Mouse (Mus musculus) embryonic facial prominence, embryonic 15.5 days (tissue): ENCODE measurements around the gene Gm13199. TPM values are rescaled to one million over a fixed set of nuclear protein-coding genes. Genes with fewer than 3 reads are reported as not detected.

ENCODE experiments used
- ATAC-seq: fragments of 200-750 bp; cut with Nextera tagmentation; 2 replicates; pipeline ENCODE4 v1.8.0; 2017; ENCODE audit warnings: low read depth, moderate TSS enrichment; ENCODE audit not compliant: insufficient number of reproducible peaks, low FRiP score, low TSS enrichment
- H3K27ac ChIP-seq: fragments of 300-500 bp; sonication (generic); replicated peaks from 2 replicates; pipeline ENCODE4 v1.5.1; 2015; ENCODE audit warnings: mild to moderate bottlenecking, inconsistent platforms
- H3K27me3 ChIP-seq: fragments of 300-500 bp; sonication (generic); 2 replicates; pipeline ENCODE4 v1.6.1; 2015; ENCODE audit warnings: inconsistent platforms
- H3K36me3 ChIP-seq: fragments of 300-500 bp; sonication (generic); 2 replicates; pipeline ENCODE4 v1.6.1; 2015; ENCODE audit warnings: mild to moderate bottlenecking, inconsistent platforms
- H3K4me1 ChIP-seq: fragments of 300-500 bp; sonication (generic); 2 replicates; pipeline ENCODE4 v1.6.1; 2015; ENCODE audit warnings: inconsistent platforms
- H3K4me2 ChIP-seq: fragments of 300-500 bp; sonication (generic); replicated peaks from 2 replicates; pipeline ENCODE4 v1.6.1; 2015; ENCODE audit warnings: mild to moderate bottlenecking, inconsistent platforms
- H3K4me3 ChIP-seq: fragments of 300-500 bp; sonication (generic); replicated peaks from 2 replicates; pipeline ENCODE4 v1.5.1; 2015; ENCODE audit warnings: mild to moderate bottlenecking, inconsistent platforms
- H3K9ac ChIP-seq: fragments of 300-500 bp; sonication (generic); 2 replicates; pipeline ENCODE4 v1.6.1; 2015; ENCODE audit warnings: inconsistent platforms
- H3K9me3 ChIP-seq: fragments of 300-500 bp; sonication (generic); replicated peaks from 2 replicates; pipeline ENCODE4 v1.6.1; 2016; ENCODE audit warnings: inconsistent platforms
- WGBS: fragments of 180-500 bp; shearing (Covaris S2); methylation state at CpG from one replicate; pipeline ENCODE4 v1.1.7; 2015; 5-methylcytosine and 5-hydroxymethylcytosine counted together
- polyA plus RNA-seq: library from polyadenylated mRNA; unstranded; fragments of >200 nt; fragmentation: Nextera tagmentation; extraction: Ambion mirVana; gene quantifications from 2 replicates; pipeline ENCODE4 v1.2.1, GENCODE M21; 2015

Gm13199 gene
- polyA plus RNA-seq, result 1.1 and 1.2 TPM in 2 replicates

DNA sequence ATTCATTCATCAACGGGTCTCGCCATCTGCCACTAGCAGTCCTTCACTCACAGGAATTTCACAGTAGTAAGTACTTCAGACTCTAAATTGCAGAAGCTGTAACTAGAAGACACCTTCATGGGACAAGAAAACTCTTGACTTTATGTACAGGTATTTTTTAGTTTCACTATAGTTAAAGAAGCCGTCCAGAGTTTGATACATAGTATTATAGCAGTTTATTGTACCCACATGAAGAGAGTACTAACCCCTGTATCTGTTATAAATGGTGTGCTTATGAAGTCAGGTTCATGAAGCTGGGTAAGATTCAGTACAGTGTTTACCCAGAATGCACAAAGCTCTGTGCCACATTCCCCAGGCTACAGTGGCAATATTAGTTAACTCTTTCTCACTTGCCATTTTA lies at the start of gene Gm13199:
TSS of gene Gm13199 (minus strand) at position 101 of the 400 bp plus-strand sequence.
- no peak within 1 kb of the TSS for H3K27ac ChIP-seq
- no peaks in the 10 kb centered on the region for H3K27me3 ChIP-seq
- H3K36me3 ChIP-seq, result peaks cover 50% of the 10 kb centered on the region
- H3K4me2 ChIP-seq, result no peak within 1 kb of the TSS
- no peaks in the 10 kb centered on the region for H3K4me1 ChIP-seq
- 96% methylated on average over 3 of the region's 3 CpGs for WGBS
- H3K9ac ChIP-seq, result no peak within 1 kb of the TSS
- ATAC-seq, result no peak
- no peaks in the 10 kb centered on the region for H3K9me3 ChIP-seq
- no peak within 1 kb of the TSS for H3K4me3 ChIP-seq

GRCm38 (mm10) chr2:5911282-5911965 lies 48.7 kb upstream of the Gm13199 start:
- H3K4me1 ChIP-seq, result no peaks in the 10 kb centered on the region
- WGBS, result 41% methylated on average over 16 of the region's 16 CpGs
- no peak for ATAC-seq
- no peak overlapping the region for H3K9ac ChIP-seq
- H3K27ac ChIP-seq, result no peak overlapping the region
- H3K27me3 ChIP-seq, result no peaks in the 10 kb centered on the region
- no peaks in the 10 kb centered on the region for H3K9me3 ChIP-seq
- no peak overlapping the region for H3K4me2 ChIP-seq
- 0 out of 2 replicates have a peak, but pooled peaks cover 6% of the 10 kb centered on the region for H3K36me3 ChIP-seq
- H3K4me3 ChIP-seq, result no peak overlapping the region

DNA sequence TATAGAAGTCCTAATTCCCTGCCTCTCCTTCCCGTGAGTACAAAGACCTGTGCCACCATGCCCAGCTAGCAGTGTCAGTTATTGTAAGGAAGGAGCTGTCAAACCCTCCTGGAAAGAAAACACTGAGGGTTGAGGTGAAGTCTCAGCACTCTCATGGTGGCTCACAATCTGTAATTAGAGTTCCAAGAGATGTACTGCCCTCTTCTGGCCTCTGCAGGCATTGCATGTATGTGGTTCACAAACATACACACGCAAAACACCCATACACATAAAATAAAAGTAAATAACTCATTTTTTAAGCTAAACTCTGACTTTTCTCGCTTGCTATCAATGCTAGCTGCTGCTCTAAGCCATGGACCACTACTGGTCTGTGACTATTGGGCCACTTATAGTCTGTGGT lies 43.9 kb upstream of the Gm13199 start:
- Histone ChIP-seq H3K9ac (no peak overlapping the region), H3K27me3 (no peaks in the 10 kb centered on the region), H3K36me3 (peaks cover 14% of the 10 kb centered on the region), H3K4me1 (no peaks in the 10 kb centered on the region), H3K9me3 (no peaks in the 10 kb centered on the region), H3K4me2 (no peak overlapping the region), H3K27ac (no peak overlapping the region), H3K4me3 (no peak overlapping the region)
- WGBS, result 54% methylated on average over 3 of the region's 3 CpGs
- no peak for ATAC-seq

- Histone ChIP-seq H3K9ac (no peak overlapping the region), H3K4me1 (no peaks in the 10 kb centered on the region), H3K27me3 (no peaks in the 10 kb centered on the region), H3K27ac (no peak overlapping the region), H3K9me3 (no peaks in the 10 kb centered on the region), H3K36me3 (peaks cover 14% of the 10 kb centered on the region), H3K4me2 (no peak overlapping the region), H3K4me3 (no peak overlapping the region)
- WGBS, result 30% methylated on average over 5 of the region's 5 CpGs
- ATAC-seq, result no peak
These were observed 43.4 kb upstream of the Gm13199 start for GRCm38 (mm10) chr2:5906092-5906491.

DNA sequence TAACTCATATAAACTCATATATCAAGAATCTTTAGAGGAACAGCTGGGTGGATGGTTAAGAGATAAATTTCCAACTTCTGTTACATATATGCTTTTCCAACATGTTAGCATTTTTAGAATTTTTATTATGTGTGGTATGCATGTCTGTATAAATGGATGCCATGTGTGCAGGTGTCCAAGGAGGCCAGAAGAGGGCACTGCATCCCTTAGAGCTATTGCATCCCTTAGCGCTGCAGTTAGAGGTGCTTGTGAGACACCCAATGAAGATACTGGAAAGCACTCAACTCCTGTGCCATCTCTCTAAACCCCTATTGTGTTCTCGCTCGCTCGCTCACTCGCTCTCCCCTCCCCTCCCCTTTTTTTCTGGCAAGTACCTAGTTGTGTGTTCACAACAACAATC lies 37.4 kb upstream of the Gm13199 start:
- Histone ChIP-seq H3K9me3 (no peaks in the 10 kb centered on the region), H3K4me1 (no peaks in the 10 kb centered on the region; the same call in 1 of the 2 replicates), H3K4me2 (no peak overlapping the region), H3K27me3 (no peaks in the 10 kb centered on the region), H3K36me3 (peaks cover 22% of the 10 kb centered on the region), H3K27ac (no peak overlapping the region), H3K4me3 (no peak overlapping the region), H3K9ac (no peak overlapping the region)
- WGBS, result 63% methylated on average over 5 of the region's 5 CpGs
- ATAC-seq, result no peak

DNA sequence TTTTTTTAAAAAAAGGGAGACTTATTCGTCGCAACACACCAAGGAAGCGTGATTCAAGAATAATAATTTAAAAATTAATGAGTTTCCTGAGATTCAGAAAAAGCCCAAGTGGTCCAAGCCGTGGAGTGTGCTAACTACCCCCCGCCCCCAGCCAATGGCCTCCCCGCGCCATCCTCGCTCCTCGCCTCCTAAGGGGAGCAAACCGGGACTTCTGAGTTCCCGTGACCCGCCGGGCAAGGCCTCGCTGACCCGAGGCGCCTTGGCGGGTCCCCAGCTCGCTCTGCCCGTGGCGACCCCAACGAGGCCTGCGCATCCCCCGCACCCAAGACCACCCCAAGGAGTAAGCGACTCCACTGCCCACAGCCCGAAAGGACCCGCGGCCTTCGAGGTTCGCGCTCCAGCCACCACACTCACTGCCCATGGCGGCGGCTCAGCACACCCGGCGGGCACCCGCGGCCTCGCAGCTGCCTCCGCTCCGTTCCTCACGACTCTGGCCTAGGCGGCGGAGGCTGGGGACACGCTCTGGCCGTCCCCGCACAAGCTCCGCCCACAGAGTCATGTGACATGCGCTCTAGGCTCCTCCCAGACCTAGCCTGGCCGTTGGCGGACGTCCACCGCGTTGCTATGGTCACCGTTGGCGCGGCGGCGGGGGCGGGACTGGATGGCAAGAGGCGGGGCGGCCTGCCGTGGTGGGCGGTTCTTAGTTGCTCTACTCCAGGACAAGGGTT lies 32.3 kb upstream of the Gm13199 start, which contains the start of gene Sec61a2:
TSS of gene Sec61a2 (minus strand) at position 590 of the 728 bp plus-strand sequence.
- WGBS, result under 1% methylated on average over 62 of the region's 62 CpGs
- ATAC-seq, result peak; percentile 98
- H3K9me3 ChIP-seq, result no peaks in the 10 kb centered on the region
- no peaks in the 10 kb centered on the region for H3K27me3 ChIP-seq
- peak within 1 kb of the TSS; percentile 56 for H3K4me2 ChIP-seq
- H3K27ac ChIP-seq, result peak within 1 kb of the TSS; percentile 86
- peaks cover 22% of the 10 kb centered on the region for H3K36me3 ChIP-seq
- H3K9ac ChIP-seq, result peak within 1 kb of the TSS; percentile 94
- H3K4me1 ChIP-seq, result peaks cover 3% of the 10 kb centered on the region; the same call in 1 of the 2 replicates
- H3K4me3 ChIP-seq, result peak within 1 kb of the TSS; percentile 90

DNA sequence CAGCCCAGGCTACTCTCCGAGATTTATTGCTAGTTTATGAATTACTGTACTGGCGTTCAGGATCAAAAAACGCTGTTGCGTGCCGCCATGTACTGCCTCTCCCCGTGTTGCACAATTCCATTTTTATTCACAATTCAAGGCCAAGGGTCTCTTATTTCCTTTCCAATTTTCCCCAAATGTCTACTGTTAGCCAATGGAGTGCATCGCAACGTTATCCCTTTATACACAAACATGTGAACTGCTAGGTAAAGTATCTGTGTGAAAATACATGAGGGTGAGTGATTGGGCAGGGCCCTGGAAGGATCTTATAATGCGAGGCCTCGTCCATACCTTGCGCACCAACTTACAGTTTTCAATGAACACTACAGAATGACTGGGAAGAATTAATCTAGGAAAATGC lies 31.6 kb upstream of the Gm13199 start:
- 30% methylated on average over 11 of the region's 11 CpGs for WGBS
- peaks cover 3% of the 10 kb centered on the region; the same call in 1 of the 2 replicates for H3K4me1 ChIP-seq
- no peaks in the 10 kb centered on the region for H3K27me3 ChIP-seq
- peaks cover 19% of the 10 kb centered on the region for H3K36me3 ChIP-seq
- H3K9me3 ChIP-seq, result no peaks in the 10 kb centered on the region
- H3K27ac ChIP-seq, result 0 out of 2 replicates have a peak overlapping the region, but pooled peaks have one; percentile 86
- ATAC-seq, result no peak
- H3K4me3 ChIP-seq, result peak overlapping the region; percentile 90
- H3K9ac ChIP-seq, result 0 out of 2 replicates have a peak overlapping the region, but pooled peaks have one; percentile 94
- peak overlapping the region; percentile 56 for H3K4me2 ChIP-seq

DNA sequence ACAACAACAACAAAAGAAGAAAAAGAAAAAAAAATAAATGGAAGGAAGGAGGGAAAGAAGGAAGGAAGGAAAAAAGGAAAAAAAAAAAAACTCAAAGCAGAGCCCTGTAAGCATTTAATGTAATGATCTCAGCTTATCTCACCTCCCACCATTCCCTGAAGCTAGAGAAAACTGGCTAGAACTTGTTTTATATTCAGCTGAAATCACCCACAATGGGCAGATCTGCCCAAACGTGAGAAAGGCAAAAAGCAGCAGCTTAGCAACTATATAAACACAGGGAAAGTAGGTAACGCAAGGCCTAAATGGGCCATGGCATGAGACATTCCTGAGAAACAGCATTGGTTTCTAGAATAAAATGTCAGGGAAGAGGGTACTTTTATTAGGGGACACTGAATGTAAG lies 26.7 kb upstream of the Gm13199 start:
- Histone ChIP-seq H3K36me3 (peaks cover 41% of the 10 kb centered on the region), H3K27me3 (no peaks in the 10 kb centered on the region), H3K4me3 (no peak overlapping the region), H3K4me2 (no peak overlapping the region), H3K9ac (no peak overlapping the region), H3K9me3 (no peaks in the 10 kb centered on the region), H3K27ac (no peak overlapping the region), H3K4me1 (0 out of 2 replicates have a peak, but pooled peaks cover 3% of the 10 kb centered on the region)
- 61% methylated on average over 2 of the region's 2 CpGs for WGBS
- ATAC-seq, result no peak

DNA sequence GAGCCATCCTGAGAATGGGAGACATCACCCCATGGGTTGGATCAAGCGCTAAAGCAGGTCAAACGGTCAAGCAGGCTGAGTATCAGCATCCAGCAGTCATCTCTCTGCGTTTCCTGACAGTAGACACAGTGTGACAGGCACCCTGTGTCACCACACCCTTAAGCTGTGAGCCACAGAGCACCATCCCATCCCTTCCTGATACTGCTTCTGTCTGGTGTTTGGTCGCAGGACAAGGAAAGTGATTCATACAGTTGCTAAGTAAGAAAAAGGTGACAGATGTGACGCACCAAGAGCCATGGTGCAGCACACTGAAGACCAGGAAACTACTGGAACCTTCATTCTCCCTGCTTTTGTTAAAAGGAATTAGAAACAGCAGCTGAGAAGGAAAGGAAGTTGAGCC lies 26.1 kb upstream of the Gm13199 start:
- Histone ChIP-seq H3K36me3 (peaks cover 43% of the 10 kb centered on the region), H3K4me1 (no peaks in the 10 kb centered on the region), H3K9me3 (no peaks in the 10 kb centered on the region), H3K4me3 (no peak overlapping the region), H3K9ac (no peak overlapping the region), H3K27ac (no peak overlapping the region), H3K27me3 (no peaks in the 10 kb centered on the region), H3K4me2 (no peak overlapping the region)
- 80% methylated on average over 5 of the region's 5 CpGs for WGBS
- ATAC-seq, result no peak

- H3K4me2 ChIP-seq, result no peak overlapping the region
- no peaks in the 10 kb centered on the region for H3K4me1 ChIP-seq
- H3K27me3 ChIP-seq, result no peaks in the 10 kb centered on the region
- ATAC-seq, result no peak
- 74% methylated on average over 3 of the region's 3 CpGs for WGBS
- peaks cover 83% of the 10 kb centered on the region for H3K36me3 ChIP-seq
- H3K9ac ChIP-seq, result no peak overlapping the region
- no peak overlapping the region for H3K27ac ChIP-seq
- H3K9me3 ChIP-seq, result no peaks in the 10 kb centered on the region
- H3K4me3 ChIP-seq, result no peak overlapping the region
These were observed 14.7 kb upstream of the Gm13199 start for GRCm38 (mm10) chr2:5877446-5877845.

DNA sequence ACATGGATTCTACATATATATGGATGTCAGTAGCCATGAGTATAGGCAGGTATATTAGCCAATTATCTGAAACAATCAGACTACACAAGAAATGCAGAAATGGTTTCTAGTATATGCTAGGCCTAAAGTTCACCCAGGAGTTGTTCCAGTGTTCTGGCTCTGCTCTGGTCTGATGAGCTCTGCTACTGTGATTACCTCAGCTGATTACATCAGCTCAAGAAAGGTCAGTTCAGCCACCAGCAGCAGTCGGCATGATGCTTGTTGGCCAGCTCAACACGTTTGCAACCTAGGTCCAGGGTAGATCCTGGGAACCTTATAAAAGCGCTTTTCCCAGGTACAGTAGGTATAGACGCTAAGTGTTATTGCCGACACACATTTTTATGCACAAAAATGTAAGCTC lies 7.0 kb upstream of the Gm13199 start:
- H3K27ac ChIP-seq, result no peak overlapping the region
- no peaks in the 10 kb centered on the region for H3K27me3 ChIP-seq
- peaks cover 71% of the 10 kb centered on the region for H3K36me3 ChIP-seq
- no peak overlapping the region for H3K4me3 ChIP-seq
- no peaks in the 10 kb centered on the region for H3K9me3 ChIP-seq
- ATAC-seq, result no peak
- no peak overlapping the region for H3K4me2 ChIP-seq
- no peak overlapping the region for H3K9ac ChIP-seq
- 89% methylated on average over 5 of the region's 5 CpGs for WGBS
- H3K4me1 ChIP-seq, result no peaks in the 10 kb centered on the region
